Mouse (Mus musculus) heart, embryonic 16.5 days (tissue): Measurements from ENCODE around the gene Ntn4. TPM values are rescaled to one million over a fixed set of nuclear protein-coding genes. Genes with fewer than 3 reads are reported as not detected.

Experiments used
- ATAC-seq: fragments of 200-750 bp; cut with Nextera tagmentation; replicated peaks from 2 replicates; pipeline ENCODE4 v1.8.0; 2017; ENCODE audit warnings: moderate number of reproducible peaks; ENCODE audit not compliant: insufficient read depth, low FRiP score; ENCODE audit errors: extremely low read depth
- H3K27ac ChIP-seq: fragments of 300-500 bp; sonication (generic); 2 replicates; pipeline ENCODE4 v1.5.1; 2014; ENCODE audit warnings: mild to moderate bottlenecking, low read length, control low read depth, moderate library complexity
- H3K27me3 ChIP-seq: fragments of 300-500 bp; sonication (generic); 2 replicates; pipeline ENCODE4 v1.6.1; 2014; ENCODE audit warnings: low read length, mixed read lengths; ENCODE audit not compliant: control insufficient read depth, insufficient read depth
- H3K36me3 ChIP-seq: fragments of 300-500 bp; sonication (generic); 2 replicates; pipeline ENCODE4 v1.6.1; 2014; ENCODE audit not compliant: control insufficient read depth, insufficient read depth
- H3K4me1 ChIP-seq: fragments of 300-500 bp; sonication (generic); 2 replicates; pipeline ENCODE4 v1.6.1; 2014; ENCODE audit warnings: low read length, mixed read lengths; ENCODE audit not compliant: control insufficient read depth, insufficient read depth
- H3K4me2 ChIP-seq: fragments of 300-500 bp; sonication (generic); 2 replicates; pipeline ENCODE4 v1.6.1; 2014; ENCODE audit warnings: low read depth, mild to moderate bottlenecking, control low read depth, low read length
- H3K4me3 ChIP-seq: fragments of 300-500 bp; sonication (generic); 2 replicates; pipeline ENCODE4 v1.5.1; 2014; ENCODE audit warnings: mild to moderate bottlenecking, control low read depth, low read length
- H3K9ac ChIP-seq: fragments of 300-500 bp; sonication (generic); 2 replicates; pipeline ENCODE4 v1.6.1; 2014; ENCODE audit warnings: low read length, control low read depth
- H3K9me3 ChIP-seq: fragments of 300-500 bp; sonication (generic); replicated peaks from 2 replicates; pipeline ENCODE4 v1.6.1; 2016; ENCODE audit warnings: low read length; ENCODE audit not compliant: control insufficient read depth
- WGBS: fragments of 180-500 bp; shearing (Covaris S2); extraction: QIAGEN DNeasy Blood & Tissue Kit; methylation state at CpG from one replicate; pipeline ENCODE4 v1.1.7; 2014; 5-methylcytosine and 5-hydroxymethylcytosine counted together
- polyA plus RNA-seq: library from polyadenylated mRNA; unstranded; fragments of >200 nt; fragmentation: Nextera tagmentation; extraction: Ambion mirVana; gene quantifications from 2 replicates; pipeline ENCODE4 v1.2.1, GENCODE M21; 2015

Ntn4 gene
- polyA plus RNA-seq, 1 experiment from 2014 or later: 2.8 TPM

GRCm38 (mm10) chr10:93633563-93633962 is 6.9 kb upstream of the Ntn4 start:
- Histone ChIP-seq H3K9me3 (0 out of 2 replicates have a peak, but pooled peaks cover 2% of the 10 kb centered on the region), H3K27me3 (peaks cover 21% of the 10 kb centered on the region), H3K4me3 (no peak overlapping the region), H3K27ac (no peak overlapping the region), H3K4me1 (no peaks in the 10 kb centered on the region), H3K36me3 (no peaks in the 10 kb centered on the region), H3K4me2 (no peak overlapping the region), H3K9ac (no peak overlapping the region)
- WGBS: 80% methylated on average over 5 of the region's 5 CpGs
- ATAC-seq: no peak

GRCm38 (mm10) chr10:93633971-93634370 is 6.5 kb upstream of the Ntn4 start:
- 0 out of 2 replicates have a peak, but pooled peaks cover 2% of the 10 kb centered on the region for H3K9me3 ChIP-seq
- no peak overlapping the region for H3K4me3 ChIP-seq
- H3K4me2 ChIP-seq: no peak overlapping the region
- no peak overlapping the region for H3K9ac ChIP-seq
- 89% methylated on average over 2 of the region's 2 CpGs for WGBS
- H3K27me3 ChIP-seq: peaks cover 25% of the 10 kb centered on the region
- no peak overlapping the region for H3K27ac ChIP-seq
- no peaks in the 10 kb centered on the region for H3K4me1 ChIP-seq
- H3K36me3 ChIP-seq: no peaks in the 10 kb centered on the region
- ATAC-seq: no peak

- no peak overlapping the region for H3K4me3 ChIP-seq
- no peaks in the 10 kb centered on the region for H3K36me3 ChIP-seq
- no peak for ATAC-seq
- H3K9ac ChIP-seq: no peak overlapping the region
- H3K27me3 ChIP-seq: peaks cover 36% of the 10 kb centered on the region
- peaks cover 2% of the 10 kb centered on the region; the same call in 1 of the 2 replicates for H3K4me1 ChIP-seq
- H3K9me3 ChIP-seq: 0 out of 2 replicates have a peak, but pooled peaks cover under 1% of the 10 kb centered on the region
- H3K4me2 ChIP-seq: no peak overlapping the region
- WGBS: 45% methylated on average over 9 of the region's 9 CpGs
- H3K27ac ChIP-seq: no peak overlapping the region
These were observed 4.5 kb upstream of the Ntn4 start for GRCm38 (mm10) chr10:93635941-93636340.

GRCm38 (mm10) chr10:93640953-93641820 is 706 bp downstream of the Ntn4 start:
- under 1% methylated on average over 56 of the region's 73 CpGs for WGBS
- peak overlapping the region; percentile 53 for H3K27ac ChIP-seq

GRCm38 (mm10) chr10:93641821-93642746 is 1.6 kb downstream of the Ntn4 start:
- peak; percentile 23; the same call in 1 of the 2 replicates for ATAC-seq
- peak overlapping the region; percentile 87 for H3K9ac ChIP-seq
- H3K27ac ChIP-seq: peak overlapping the region; percentile 49
- peaks cover 11% of the 10 kb centered on the region for H3K4me1 ChIP-seq
- H3K27me3 ChIP-seq: peaks cover 25% of the 10 kb centered on the region
- WGBS: 5% methylated on average over 32 of the region's 32 CpGs
- peak overlapping the region; percentile 77 for H3K4me3 ChIP-seq
- H3K36me3 ChIP-seq: no peaks in the 10 kb centered on the region
- peak overlapping the region; percentile 90 for H3K4me2 ChIP-seq
- no peaks in the 10 kb centered on the region for H3K9me3 ChIP-seq

More at GRCm38 (mm10) chr10:93640953-93641820, 706 bp downstream of the Ntn4 start:
- Histone ChIP-seq H3K36me3 (no peaks in the 10 kb centered on the region), H3K4me3 (peak overlapping the region; percentile 77), H3K27me3 (peaks cover 31% of the 10 kb centered on the region), H3K4me1 (peaks cover 11% of the 10 kb centered on the region), H3K4me2 (peak overlapping the region; percentile 90), H3K9me3 (no peaks in the 10 kb centered on the region), H3K9ac (peak overlapping the region; percentile 87)
- ATAC-seq: peak; percentile 54

GRCm38 (mm10) chr10:93642897-93643296 is 2.4 kb downstream of the Ntn4 start:
- peaks cover 22% of the 10 kb centered on the region for H3K27me3 ChIP-seq
- peak overlapping the region; percentile 90 for H3K4me2 ChIP-seq
- H3K9ac ChIP-seq: 0 out of 2 replicates have a peak overlapping the region, but pooled peaks have one; percentile 20
- H3K4me1 ChIP-seq: peaks cover 14% of the 10 kb centered on the region
- no peak overlapping the region for H3K27ac ChIP-seq
- H3K9me3 ChIP-seq: no peaks in the 10 kb centered on the region
- H3K4me3 ChIP-seq: peak overlapping the region; percentile 77
- H3K36me3 ChIP-seq: no peaks in the 10 kb centered on the region
- 36% methylated on average over 8 of the region's 8 CpGs for WGBS
- no peak for ATAC-seq

GRCm38 (mm10) chr10:93644451-93644941 is 4.0 kb downstream of the Ntn4 start:
- 80% methylated on average over 12 of the region's 12 CpGs for WGBS
- H3K27me3 ChIP-seq: peaks cover 8% of the 10 kb centered on the region
- H3K4me2 ChIP-seq: no peak overlapping the region
- H3K9me3 ChIP-seq: no peaks in the 10 kb centered on the region
- no peak for ATAC-seq
- H3K27ac ChIP-seq: no peak overlapping the region
- H3K36me3 ChIP-seq: peaks cover 3% of the 10 kb centered on the region; the same call in 1 of the 2 replicates
- no peak overlapping the region for H3K9ac ChIP-seq
- no peak overlapping the region for H3K4me3 ChIP-seq
- H3K4me1 ChIP-seq: peaks cover 28% of the 10 kb centered on the region

GRCm38 (mm10) chr10:93647655-93648561 is 7.4 kb downstream of the Ntn4 start:
- H3K4me2 ChIP-seq: peak overlapping the region; percentile 36
- peak overlapping the region; percentile 86 for H3K27ac ChIP-seq
- WGBS: 22% methylated on average over 10 of the region's 10 CpGs
- 0 out of 2 replicates have a peak overlapping the region, but pooled peaks have one; percentile 11 for H3K9ac ChIP-seq
- H3K4me1 ChIP-seq: peaks cover 27% of the 10 kb centered on the region
- no peaks in the 10 kb centered on the region; the same call in none of the 2 replicates for H3K27me3 ChIP-seq
- H3K9me3 ChIP-seq: no peaks in the 10 kb centered on the region
- peak; percentile 95 for ATAC-seq
- peaks cover 5% of the 10 kb centered on the region; the same call in 1 of the 2 replicates for H3K36me3 ChIP-seq
- H3K4me3 ChIP-seq: 0 out of 2 replicates have a peak overlapping the region, but pooled peaks have one; percentile 1
